Mouse (Mus musculus): ENCODE data around the gene Smbd1. TPM values are rescaled to one million over a fixed set of nuclear protein-coding genes. Genes with fewer than 3 reads are reported as not detected.

Gene Smbd1
- polyA plus RNA-seq, 1 experiment from 2014 or later, result 0.95 TPM

- Histone ChIP-seq H3K4me3 (ENCODE audit: low read length) (no peak overlapping the region), H3K27ac (ENCODE audit: low read length) (no peak overlapping the region), H3K36me3 (ENCODE audit: control insufficient read depth, insufficient read depth, low read length) (no peaks in the 10 kb centered on the region), H3K9ac (ENCODE audit: low read depth, low read length) (no peak overlapping the region), H3K9me3 (ENCODE audit: control insufficient read depth, low read length) (no peaks in the 10 kb centered on the region), H3K4me2 (ENCODE audit: low read depth, low read length) (no peak overlapping the region), H3K27me3 (replicated peaks; ENCODE audit: control insufficient read depth, insufficient read depth, low read length) (no peaks in the 10 kb centered on the region), H3K4me1 (ENCODE audit: control insufficient read depth, insufficient read depth, low read length) (peaks cover 8% of the 10 kb centered on the region)
- no peak for ATAC-seq
- WGBS, result 83% methylated on average over 4 of the region's 4 CpGs
These were observed 7.8 kb upstream of the Smbd1 start for GRCm38 (mm10) chr16:32818036-32818435.

- Histone ChIP-seq H3K4me2 (ENCODE audit: low read depth, low read length) (peak overlapping the region; percentile 54), H3K4me1 (ENCODE audit: control insufficient read depth, insufficient read depth, low read length) (peaks cover 8% of the 10 kb centered on the region), H3K36me3 (ENCODE audit: control insufficient read depth, insufficient read depth, low read length) (no peaks in the 10 kb centered on the region), H3K9me3 (ENCODE audit: control insufficient read depth, low read length) (no peaks in the 10 kb centered on the region), H3K9ac (ENCODE audit: low read depth, low read length) (no peak overlapping the region; the same call in 1 of the 2 replicates), H3K4me3 (ENCODE audit: low read length) (peak overlapping the region; percentile 36), H3K27ac (ENCODE audit: low read length) (no peak overlapping the region), H3K27me3 (replicated peaks; ENCODE audit: control insufficient read depth, insufficient read depth, low read length) (no peaks in the 10 kb centered on the region)
- WGBS, result 3% methylated on average over 6 of the region's 6 CpGs
- ATAC-seq, result peak; percentile 56; the same call in 1 of the 2 replicates
These were observed 4.9 kb upstream of the Smbd1 start for GRCm38 (mm10) chr16:32815160-32815605.

GRCm38 (mm10) chr16:32814539-32814938 is 4.3 kb upstream of the Smbd1 start:
- Histone ChIP-seq H3K9ac (ENCODE audit: low read depth, low read length) (peak overlapping the region; percentile 42), H3K36me3 (ENCODE audit: control insufficient read depth, insufficient read depth, low read length) (no peaks in the 10 kb centered on the region), H3K4me3 (ENCODE audit: low read length) (peak overlapping the region; percentile 36), H3K27me3 (replicated peaks; ENCODE audit: control insufficient read depth, insufficient read depth, low read length) (no peaks in the 10 kb centered on the region), H3K4me1 (ENCODE audit: control insufficient read depth, insufficient read depth, low read length) (peaks cover 10% of the 10 kb centered on the region), H3K4me2 (ENCODE audit: low read depth, low read length) (peak overlapping the region; percentile 54), H3K27ac (ENCODE audit: low read length) (no peak overlapping the region), H3K9me3 (ENCODE audit: control insufficient read depth, low read length) (no peaks in the 10 kb centered on the region)
- peak; percentile 45 for ATAC-seq
- WGBS, result 25% methylated on average over 14 of the region's 14 CpGs

DNA sequence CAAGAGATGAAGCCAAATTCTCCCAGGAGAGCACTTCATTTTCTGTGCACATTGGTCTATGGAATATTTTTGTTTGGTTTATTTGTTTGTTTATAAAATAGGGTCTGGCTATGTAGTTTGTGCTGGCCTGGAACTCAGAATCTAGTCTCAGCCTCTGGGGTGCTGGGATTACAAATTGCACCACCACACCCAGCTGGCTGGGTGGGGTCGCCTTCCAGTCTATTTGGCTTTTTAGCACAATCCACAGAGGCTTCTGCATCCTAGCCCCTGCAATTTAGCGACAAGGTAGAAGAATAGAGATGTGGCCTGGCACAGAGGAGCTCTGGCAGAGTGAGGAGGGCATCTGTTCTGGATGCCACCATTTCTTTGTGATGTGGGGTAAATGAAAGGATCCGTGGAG is 3.5 kb upstream of the Smbd1 start:
- Histone ChIP-seq H3K27ac (ENCODE audit: low read length) (no peak overlapping the region), H3K9me3 (ENCODE audit: control insufficient read depth, low read length) (no peaks in the 10 kb centered on the region), H3K4me1 (ENCODE audit: control insufficient read depth, insufficient read depth, low read length) (peaks cover 10% of the 10 kb centered on the region), H3K27me3 (replicated peaks; ENCODE audit: control insufficient read depth, insufficient read depth, low read length) (no peaks in the 10 kb centered on the region), H3K36me3 (ENCODE audit: control insufficient read depth, insufficient read depth, low read length) (no peaks in the 10 kb centered on the region), H3K9ac (ENCODE audit: low read depth, low read length) (no peak overlapping the region), H3K4me2 (ENCODE audit: low read depth, low read length) (no peak overlapping the region), H3K4me3 (ENCODE audit: low read length) (no peak overlapping the region)
- no peak for ATAC-seq
- 80% methylated on average over 3 of the region's 3 CpGs for WGBS

DNA sequence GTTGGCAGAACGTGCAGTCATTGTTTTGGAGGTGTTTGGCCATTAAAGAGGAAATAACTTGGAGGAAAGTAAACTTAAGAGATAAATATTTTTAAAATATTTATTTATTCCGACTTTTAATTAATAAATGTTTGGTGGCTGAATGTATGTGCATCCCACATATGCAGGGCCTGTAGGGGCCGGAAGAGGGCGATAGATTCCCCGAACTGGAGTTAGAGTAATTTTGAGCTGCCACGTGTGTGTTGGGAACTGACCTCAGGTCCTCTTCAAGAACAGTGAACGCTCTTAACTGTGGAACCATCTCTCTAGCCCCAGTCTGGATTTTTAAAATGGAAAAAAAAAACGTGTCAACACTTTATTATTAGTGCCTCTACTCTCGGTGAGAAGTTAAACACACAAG is 3.1 kb upstream of the Smbd1 start:
- Histone ChIP-seq H3K9me3 (ENCODE audit: control insufficient read depth, low read length) (no peaks in the 10 kb centered on the region), H3K9ac (ENCODE audit: low read depth, low read length) (no peak overlapping the region), H3K4me3 (ENCODE audit: low read length) (no peak overlapping the region), H3K4me2 (ENCODE audit: low read depth, low read length) (no peak overlapping the region), H3K36me3 (ENCODE audit: control insufficient read depth, insufficient read depth, low read length) (no peaks in the 10 kb centered on the region), H3K27ac (ENCODE audit: low read length) (no peak overlapping the region), H3K4me1 (ENCODE audit: control insufficient read depth, insufficient read depth, low read length) (peaks cover 10% of the 10 kb centered on the region), H3K27me3 (replicated peaks; ENCODE audit: control insufficient read depth, insufficient read depth, low read length) (no peaks in the 10 kb centered on the region)
- WGBS, result 49% methylated on average over 9 of the region's 9 CpGs
- ATAC-seq, result no peak

DNA sequence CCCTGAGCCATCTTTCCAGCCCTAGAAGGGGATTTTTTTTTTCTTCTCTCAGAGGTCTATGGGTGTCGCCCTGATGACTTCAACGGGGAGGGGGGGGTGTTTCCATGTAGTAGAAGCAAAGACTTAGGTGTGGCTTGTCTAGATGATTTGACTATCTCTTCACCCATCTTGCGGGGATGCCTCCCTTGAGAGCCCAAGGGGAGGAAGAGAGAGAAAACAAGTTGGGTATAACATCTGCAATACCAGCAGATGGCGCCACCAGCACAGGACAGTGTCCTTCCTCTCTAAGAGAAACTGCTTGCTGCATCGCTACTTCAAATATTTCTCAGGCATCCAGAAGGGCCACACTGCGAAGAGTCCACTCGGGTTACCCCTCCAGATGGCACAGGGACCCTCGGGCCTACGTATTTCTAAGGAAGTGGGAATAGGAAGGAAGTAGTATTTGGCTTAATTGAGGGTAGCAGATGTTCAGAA is 2.6 kb upstream of the Smbd1 start:
- no peak overlapping the region for H3K4me3 ChIP-seq (ENCODE audit: low read length)
- no peak overlapping the region for H3K9ac ChIP-seq (ENCODE audit: low read depth, low read length)
- no peak overlapping the region for H3K4me2 ChIP-seq (ENCODE audit: low read depth, low read length)
- WGBS, result 2% methylated on average over 9 of the region's 9 CpGs
- no peaks in the 10 kb centered on the region for H3K27me3 ChIP-seq (replicated peaks; ENCODE audit: control insufficient read depth, insufficient read depth, low read length)
- H3K4me1 ChIP-seq (ENCODE audit: control insufficient read depth, insufficient read depth, low read length), result peaks cover 11% of the 10 kb centered on the region
- H3K36me3 ChIP-seq (ENCODE audit: control insufficient read depth, insufficient read depth, low read length), result no peaks in the 10 kb centered on the region
- H3K27ac ChIP-seq (ENCODE audit: low read length), result no peak overlapping the region
- peak; percentile 19; the same call in 1 of the 2 replicates for ATAC-seq
- no peaks in the 10 kb centered on the region for H3K9me3 ChIP-seq (ENCODE audit: control insufficient read depth, low read length)

DNA sequence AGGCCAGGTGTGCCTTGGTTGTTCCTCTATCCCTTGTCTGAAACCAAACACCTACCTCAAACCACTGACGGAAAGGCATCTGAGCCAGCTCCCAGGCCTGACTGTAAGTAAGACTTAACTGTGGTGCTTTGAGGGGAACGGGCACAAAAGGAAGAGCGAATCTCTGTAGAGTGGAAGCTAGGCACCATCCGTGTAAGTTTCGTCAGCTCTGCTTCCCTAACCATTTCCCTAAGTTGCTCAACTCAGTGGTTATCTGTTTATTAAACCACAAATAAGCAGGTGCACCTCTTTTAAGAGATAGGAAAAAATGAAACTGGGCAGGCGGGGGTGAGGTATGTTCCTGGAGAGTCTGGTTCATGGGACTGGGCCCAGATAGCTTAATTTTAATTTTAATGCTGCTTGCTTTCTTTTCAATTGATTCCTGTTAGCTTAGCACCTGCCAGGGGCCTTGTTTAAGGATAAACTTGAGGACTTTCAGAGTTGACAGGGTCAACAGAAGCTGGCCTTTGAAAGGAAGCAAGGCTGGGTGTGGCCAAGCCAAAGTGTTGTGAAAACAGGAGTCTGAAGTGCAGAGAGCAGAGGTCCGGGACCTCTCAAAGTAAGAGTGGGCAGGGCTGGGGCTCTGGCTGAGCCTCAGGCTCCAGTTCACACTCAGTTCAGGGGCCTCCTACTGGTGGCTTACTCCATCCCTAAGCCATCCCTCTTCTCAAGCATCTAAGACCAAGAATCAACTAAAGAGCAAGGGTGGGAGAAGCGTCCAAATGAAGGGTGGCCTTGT is 2.7 kb downstream of the Smbd1 start:
- Histone ChIP-seq H3K4me2 (ENCODE audit: low read depth, low read length) (no peak overlapping the region), H3K9me3 (ENCODE audit: control insufficient read depth, low read length) (no peaks in the 10 kb centered on the region), H3K9ac (ENCODE audit: low read depth, low read length) (no peak overlapping the region), H3K4me1 (ENCODE audit: control insufficient read depth, insufficient read depth, low read length) (peaks cover 16% of the 10 kb centered on the region; the same call in 1 of the 2 replicates), H3K36me3 (ENCODE audit: control insufficient read depth, insufficient read depth, low read length) (no peaks in the 10 kb centered on the region), H3K4me3 (ENCODE audit: low read length) (no peak overlapping the region), H3K27me3 (replicated peaks; ENCODE audit: control insufficient read depth, insufficient read depth, low read length) (no peaks in the 10 kb centered on the region), H3K27ac (ENCODE audit: low read length) (no peak overlapping the region)
- peak; percentile 70 for ATAC-seq
- WGBS, result 52% methylated on average over 8 of the region's 8 CpGs

DNA sequence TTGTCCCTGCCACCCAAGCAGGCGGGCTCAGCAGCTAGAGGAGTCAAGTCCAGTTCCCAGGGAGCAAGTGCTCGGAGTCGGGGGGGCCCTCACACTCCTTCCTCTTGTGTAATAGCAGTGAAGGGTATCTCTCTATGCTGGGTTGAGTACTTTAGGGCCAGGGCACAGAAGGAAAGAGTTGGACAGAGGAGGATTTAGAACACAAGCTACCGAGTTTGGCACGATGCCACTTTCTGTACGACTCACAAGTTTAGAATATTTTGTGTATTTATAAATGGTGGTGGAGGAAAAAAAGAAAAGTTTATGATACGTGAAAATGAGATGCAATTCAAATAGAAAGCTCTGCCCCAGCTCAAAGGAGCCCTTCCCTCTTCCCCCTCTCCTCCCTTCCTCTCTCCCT is 5.1 kb downstream of the Smbd1 start:
- H3K27ac ChIP-seq (ENCODE audit: low read length), result no peak overlapping the region
- 63% methylated on average over 7 of the region's 7 CpGs for WGBS
- no peak for ATAC-seq

GRCm38 (mm10) chr16:32803901-32804300 is 6.4 kb downstream of the Smbd1 start:
- 40% methylated on average over 5 of the region's 5 CpGs for WGBS
- H3K36me3 ChIP-seq (ENCODE audit: control insufficient read depth, insufficient read depth, low read length), result no peaks in the 10 kb centered on the region
- H3K4me2 ChIP-seq (ENCODE audit: low read depth, low read length), result no peak overlapping the region
- no peaks in the 10 kb centered on the region for H3K27me3 ChIP-seq (replicated peaks; ENCODE audit: control insufficient read depth, insufficient read depth, low read length)
- peaks cover 14% of the 10 kb centered on the region; the same call in 1 of the 2 replicates for H3K4me1 ChIP-seq (ENCODE audit: control insufficient read depth, insufficient read depth, low read length)
- no peaks in the 10 kb centered on the region for H3K9me3 ChIP-seq (ENCODE audit: control insufficient read depth, low read length)
- H3K27ac ChIP-seq (ENCODE audit: low read length), result no peak overlapping the region
- ATAC-seq, result no peak
- H3K4me3 ChIP-seq (ENCODE audit: low read length), result no peak overlapping the region
- no peak overlapping the region for H3K9ac ChIP-seq (ENCODE audit: low read depth, low read length)

More for the DNA sequence above, 5.1 kb downstream of the Smbd1 start:
- H3K4me3 ChIP-seq (ENCODE audit: low read length), result no peak overlapping the region
- no peak overlapping the region for H3K4me2 ChIP-seq (ENCODE audit: low read depth, low read length)
- H3K9me3 ChIP-seq (ENCODE audit: control insufficient read depth, low read length), result no peaks in the 10 kb centered on the region
- peaks cover 16% of the 10 kb centered on the region; the same call in 1 of the 2 replicates for H3K4me1 ChIP-seq (ENCODE audit: control insufficient read depth, insufficient read depth, low read length)
- H3K9ac ChIP-seq (ENCODE audit: low read depth, low read length), result no peak overlapping the region
- no peaks in the 10 kb centered on the region for H3K27me3 ChIP-seq (replicated peaks; ENCODE audit: control insufficient read depth, insufficient read depth, low read length)
- no peaks in the 10 kb centered on the region for H3K36me3 ChIP-seq (ENCODE audit: control insufficient read depth, insufficient read depth, low read length)
